Mouse (Mus musculus): Measurements from ENCODE around the gene Surf1. TPM values are rescaled to one million over a fixed set of nuclear protein-coding genes. Genes with fewer than 3 reads are reported as not detected.

Gene Surf1
- 10 to 100 TPM; 81.5 to 83.5 TPM for total RNA-seq (2021)
- long read RNA-seq, transcript Surf1-201 (9 exons, 1,173 nt) = major isoform, 24 of 95 reads
- long read RNA-seq, transcript Surf1-209 (9 exons, 1,151 nt) = minor isoform, 9 of 95 reads
- long read RNA-seq, partial matches to known transcripts = 14 of 95 reads
- long read RNA-seq, other reads (novel, unspliced or antisense) = 45 of 95 reads

DNA sequence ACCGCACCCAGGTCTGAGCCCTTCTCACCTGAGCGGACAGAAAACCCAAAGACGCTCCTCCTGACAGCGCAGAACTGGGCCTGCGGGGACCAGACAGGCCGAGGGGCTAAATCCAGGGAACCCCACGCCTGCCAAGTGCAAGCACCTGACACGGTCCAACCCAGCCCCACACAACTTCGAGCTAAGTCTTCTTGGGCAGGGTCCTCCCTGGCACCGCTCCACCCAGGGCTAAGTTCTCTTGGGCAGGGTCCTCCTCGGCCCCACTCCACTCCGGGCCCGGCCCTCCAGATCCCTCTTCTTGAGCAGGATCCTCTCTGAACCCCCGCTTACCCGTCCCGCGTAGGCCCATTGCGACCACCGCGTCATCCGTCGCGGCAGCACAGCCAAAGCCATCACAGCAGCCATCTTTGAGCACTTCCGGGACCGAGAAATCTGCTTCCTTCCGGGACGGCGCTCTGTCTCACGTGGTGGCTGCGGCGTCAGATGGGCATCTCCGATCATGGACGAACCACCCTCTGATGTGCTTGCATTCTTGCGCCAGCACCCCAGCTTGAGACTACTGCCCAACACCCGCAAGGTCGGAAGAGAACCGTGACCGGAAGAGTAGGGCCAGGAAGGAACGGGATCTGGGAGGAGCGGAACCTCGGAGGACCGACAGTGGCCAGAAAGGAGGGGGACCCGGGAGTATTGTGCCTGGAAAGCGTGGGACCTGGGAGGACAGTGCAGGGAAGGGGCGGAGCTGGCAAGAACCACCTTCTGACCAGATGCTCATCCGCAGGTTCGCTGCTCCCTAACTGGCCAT lies at the start of gene Surf1, which contains the start of gene Surf2:
Surf1 (minus strand) TSS at position 604 of the 802 bp plus-strand sequence.
Surf2 (plus strand) TSS at position 441 of the 802 bp plus-strand sequence.
- peak; percentile 81 to 82 for DNase-seq (ENCODE audit: low spot score in 2 of 2)

DNA sequence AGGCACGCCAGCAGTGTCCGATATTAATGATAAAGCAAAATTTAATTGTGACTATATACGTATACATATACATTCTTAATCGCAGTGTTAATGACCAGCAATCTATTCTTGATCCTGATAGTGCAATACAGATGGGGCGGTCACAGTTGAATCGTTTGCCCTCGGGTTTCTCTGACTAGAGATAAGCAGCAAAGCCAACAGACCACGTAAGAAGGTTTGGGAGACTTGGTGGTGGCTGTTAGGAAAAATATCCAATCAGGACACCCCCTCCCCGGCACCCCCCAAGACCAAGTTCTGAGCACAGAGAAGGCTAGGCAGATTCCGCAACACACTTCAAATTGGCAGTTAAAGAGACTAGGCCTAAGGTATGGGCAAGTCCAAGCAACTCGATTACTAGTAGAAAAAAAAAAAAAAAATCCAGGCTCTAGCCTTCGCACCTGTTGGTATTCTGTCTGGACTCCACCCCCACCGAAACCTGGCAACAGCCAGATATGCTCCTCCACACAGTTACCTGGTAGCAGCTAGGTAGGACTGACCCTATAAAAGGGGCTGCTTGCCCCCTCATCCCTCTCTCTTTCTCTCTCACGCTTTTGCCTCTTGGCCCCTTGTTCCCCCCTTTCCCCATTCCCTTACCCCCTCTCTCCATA lies 48.5 kb upstream of the Surf1 start:
- no peak for DNase-seq (ENCODE audit: low spot score in 2 of 2)

DNA sequence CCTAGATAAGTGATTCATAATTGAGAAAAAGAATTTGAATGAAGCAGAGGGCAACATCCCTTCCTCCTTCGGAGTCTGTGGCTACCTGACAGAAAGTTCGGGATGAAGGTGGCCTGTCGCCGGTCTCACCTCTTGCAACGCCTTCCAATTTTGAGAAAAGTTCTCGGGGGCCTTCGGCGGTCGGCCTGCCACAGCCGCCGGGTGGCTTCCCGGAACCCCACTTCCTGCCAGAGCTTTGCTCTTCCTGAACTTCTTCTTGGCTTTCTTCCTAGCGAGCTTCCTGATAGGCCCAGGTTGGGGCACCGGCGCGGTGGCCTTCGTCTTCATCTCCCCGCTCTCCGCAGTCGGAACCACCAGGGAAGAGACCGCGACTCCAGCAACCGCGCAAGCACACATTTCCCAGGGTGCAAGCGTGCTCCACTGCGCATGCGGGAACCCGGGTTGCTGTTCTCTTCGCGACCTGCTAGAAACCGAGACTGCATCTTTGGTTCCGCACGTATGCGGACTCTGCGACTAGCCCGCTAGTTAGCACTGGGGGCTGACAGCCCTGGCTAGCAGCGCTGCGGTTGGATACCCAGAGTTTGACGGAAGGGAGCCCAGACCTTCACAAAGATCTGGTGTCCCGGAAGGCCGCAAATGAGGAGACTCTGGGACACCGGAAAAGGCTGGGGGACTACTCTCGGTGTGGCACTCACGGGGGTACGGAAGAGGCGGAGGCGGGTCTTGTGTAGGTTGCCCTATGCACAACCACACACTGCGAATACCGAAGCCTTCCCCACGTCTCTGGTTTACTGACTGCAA lies 47.8 kb upstream of the Surf1 start, which contains the start of gene Rexo4:
Rexo4 (minus strand) TSS at position 464 of the 801 bp plus-strand sequence.
- DNase-seq (ENCODE audit: low spot score in 2 of 2) = peak; percentile 96 to 97

DNA sequence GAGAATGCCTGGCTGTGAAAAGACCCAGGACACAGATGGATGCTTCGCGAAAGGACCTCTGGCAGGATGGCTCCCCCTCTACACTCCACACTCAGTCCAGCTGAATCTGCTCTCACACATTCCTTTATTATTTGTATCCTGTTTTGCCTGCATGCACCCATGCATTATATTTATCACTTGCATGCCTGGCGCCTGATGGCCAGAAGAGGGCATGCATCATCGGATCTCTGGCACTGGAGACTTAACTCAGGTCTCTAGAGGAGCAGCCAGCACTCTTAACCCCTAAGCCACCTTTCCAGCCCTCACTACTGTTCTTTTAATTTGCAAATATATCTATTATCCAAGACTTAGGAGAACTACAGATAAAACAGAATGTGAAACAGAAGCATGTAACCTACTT lies 44.4 kb upstream of the Surf1 start:
- no peak for DNase-seq (ENCODE audit: low spot score in 2 of 2)

DNA sequence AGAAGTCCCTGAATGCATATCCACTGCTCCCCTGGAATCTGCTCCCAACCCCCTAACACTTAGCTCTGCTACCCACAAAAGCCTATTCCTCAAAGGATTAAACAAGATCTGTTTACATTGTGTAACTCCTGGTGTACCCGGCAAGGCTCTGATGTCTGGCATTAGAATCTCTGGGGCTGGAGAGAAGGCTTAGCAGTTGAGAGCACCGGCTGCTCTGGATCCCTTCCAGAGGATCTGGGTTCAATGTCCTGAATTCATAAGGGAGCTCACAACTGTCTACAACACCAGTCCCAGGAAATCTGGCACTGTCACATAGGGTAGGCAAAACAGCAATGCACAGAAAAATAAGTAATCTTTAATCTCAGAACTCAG lies 41.1 kb upstream of the Surf1 start:
- no peak for DNase-seq (ENCODE audit: low spot score in 2 of 2)

DNA sequence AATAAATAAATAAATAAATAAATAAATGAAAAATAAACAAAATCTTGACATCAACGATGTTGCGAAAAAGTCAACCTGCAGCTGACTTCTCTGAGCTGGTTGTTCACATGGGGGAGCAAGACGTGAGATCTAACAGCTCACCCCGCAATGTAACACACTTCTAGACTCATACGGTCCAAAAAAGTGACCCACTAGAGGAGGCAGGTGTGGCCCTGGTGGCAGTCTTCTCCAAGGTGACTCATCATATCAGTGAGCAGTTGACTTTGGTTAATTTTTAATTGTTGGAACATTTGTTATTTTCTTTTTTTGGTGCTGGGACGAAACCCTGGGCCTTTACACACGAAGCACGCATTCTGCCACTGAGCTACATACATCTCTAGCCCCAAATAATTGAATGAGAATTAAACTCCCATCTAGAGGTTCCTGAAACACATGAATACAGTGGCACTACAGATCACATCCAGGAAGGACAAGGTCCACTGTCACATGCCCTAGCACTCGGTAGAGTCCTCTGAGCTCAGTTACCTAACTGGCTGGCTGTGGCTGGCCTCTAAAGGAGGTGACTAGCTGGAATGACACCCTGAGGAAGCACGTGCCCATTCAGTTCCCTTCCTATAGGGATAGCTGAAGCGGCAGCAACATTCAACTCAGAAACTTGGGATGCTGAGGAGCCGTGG lies 40.6 kb upstream of the Surf1 start:
- no peak for DNase-seq (ENCODE audit: low spot score in 2 of 2)

DNA sequence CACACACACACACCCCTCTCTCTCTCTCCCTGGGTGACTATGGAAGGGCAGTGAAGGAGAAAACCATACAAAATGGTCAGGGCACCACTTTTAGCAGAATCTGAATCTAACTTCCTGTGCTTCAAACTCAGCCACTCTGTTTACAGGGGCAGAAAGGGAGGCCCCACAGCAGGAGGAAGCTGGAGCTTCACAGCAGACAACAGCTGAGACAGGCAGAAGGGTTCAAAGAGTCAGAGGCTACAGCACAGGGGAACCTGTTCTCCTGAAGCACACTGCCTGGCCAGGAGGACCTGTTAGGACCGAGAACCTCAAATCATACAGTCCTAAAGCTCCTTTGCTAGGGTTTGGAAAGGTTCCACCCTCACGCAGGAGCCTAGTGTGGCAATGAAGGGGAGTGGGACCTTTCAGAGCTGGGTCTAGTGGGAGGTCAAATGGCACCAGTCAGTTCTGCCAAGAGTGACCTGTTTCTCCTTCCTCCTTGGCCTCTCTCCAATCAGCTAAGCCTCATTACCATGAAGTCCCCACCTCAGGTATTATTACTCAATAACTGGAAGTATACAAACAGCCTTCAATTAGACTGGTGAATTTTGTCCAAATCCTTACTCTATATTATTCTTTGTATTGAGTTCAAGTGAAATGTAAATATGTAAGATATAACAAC lies 38.5 kb upstream of the Surf1 start:
- DNase-seq (ENCODE audit: low spot score in 2 of 2) = no peak

DNA sequence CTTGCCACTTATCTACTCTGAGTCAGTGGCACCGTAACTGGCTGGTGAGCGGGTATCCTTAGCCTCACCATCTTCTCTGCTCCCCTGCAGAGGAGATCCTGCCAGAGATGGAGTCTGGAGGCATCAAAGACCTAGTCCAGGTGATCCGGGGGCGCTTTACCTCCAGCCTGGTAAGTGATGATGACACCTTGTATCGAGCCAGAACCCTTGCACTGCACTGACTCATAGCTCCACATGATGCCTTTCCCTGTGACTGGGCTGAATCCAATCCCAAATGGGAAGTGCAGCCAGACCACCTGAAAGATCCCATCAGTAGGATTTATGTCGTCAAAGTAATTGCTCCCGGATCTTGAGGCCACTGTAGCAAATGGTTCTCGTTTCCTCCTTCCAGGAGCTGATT lies 36.5 kb upstream of the Surf1 start:
- no peak for DNase-seq (ENCODE audit: low spot score in 2 of 2)

DNA sequence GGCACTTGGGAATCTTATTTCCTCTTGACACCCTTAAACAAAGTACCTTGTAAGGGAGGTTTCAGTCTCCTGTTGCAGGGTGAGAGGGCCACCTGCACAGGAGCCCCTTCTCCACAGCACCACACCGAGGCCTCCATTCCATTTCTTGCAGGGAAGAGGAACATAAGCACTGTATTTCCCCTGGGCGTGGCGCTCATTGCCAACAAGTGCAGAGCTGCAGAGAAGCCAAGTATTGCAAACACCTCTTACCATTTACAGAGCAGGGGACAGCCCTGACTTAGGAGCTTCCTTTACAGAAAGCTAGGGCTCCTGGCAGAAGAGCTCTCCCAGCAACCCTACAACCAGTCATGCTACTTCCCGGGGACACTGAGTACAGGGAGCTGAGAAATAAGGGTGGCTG lies 35.9 kb upstream of the Surf1 start:
- no peak for DNase-seq (ENCODE audit: low spot score in 2 of 2)

DNA sequence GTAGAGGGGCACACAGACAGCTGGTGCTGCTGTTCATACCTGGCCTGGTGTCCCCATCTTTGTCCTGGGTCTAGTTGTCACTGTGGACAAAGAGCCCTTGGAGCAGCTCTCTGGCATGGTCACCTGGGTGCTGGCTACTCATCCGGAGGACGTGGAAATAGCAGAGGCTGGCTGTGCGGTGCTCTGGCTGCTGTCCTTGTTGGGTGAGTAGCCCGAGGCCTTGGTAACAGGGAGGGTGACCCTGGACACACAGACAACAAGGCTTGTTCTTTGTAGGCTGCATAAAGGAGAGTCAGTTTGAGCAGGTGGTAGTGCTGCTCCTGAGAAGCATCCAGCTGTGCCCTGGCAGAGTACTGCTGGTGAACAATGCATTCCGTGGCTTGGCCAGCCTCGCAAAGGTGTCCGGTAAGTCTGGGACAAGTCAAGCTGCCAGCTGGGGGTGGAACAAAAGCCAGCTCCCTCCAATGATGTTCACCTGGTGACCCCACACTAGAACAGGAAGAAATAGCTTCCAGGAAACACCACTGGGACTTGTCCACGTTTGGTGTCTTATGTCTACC lies 35.1 kb upstream of the Surf1 start:
- DNase-seq (ENCODE audit: low spot score in 2 of 2) = no peak

DNA sequence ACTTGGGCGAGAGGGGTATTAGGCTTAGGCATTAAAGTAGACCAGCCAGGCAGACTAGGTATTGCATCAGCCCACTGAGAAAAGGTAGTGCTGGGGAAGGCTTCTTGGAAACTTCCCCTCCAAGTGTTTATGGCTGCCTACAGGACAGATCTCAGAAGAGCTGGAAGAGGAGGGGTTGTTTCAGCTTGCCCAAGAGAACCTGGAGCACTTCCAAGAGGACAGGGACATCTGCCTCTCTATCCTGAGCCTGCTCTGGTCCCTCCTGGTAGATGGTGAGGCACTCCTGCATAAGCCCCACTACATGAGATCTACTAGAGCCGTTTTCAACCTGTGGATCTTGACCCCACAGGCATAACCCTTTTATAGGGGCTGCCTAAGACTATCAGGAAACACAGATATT lies 34.1 kb upstream of the Surf1 start:
- DNase-seq (ENCODE audit: low spot score in 2 of 2) = no peak

DNA sequence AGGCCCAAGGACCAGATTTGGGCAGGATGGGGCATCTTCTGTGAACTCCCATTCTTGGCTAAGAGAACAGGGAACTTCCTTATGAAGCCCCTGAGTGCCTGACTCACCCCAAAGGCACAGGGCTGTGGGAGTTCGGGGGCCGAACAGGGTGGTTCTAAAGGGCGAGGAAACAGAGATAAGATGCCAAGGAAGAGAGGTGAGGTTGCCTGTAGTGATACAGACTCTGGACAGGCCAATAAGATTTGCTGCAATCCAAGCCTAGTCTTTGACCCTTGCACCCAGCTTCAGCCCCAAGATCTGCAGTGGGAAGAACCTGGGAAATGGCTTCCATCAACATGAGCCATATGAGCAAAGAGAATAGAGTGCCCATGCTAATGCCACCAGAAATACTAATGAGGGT lies 26.9 kb upstream of the Surf1 start:
- no peak for DNase-seq (ENCODE audit: low spot score in 2 of 2)

DNA sequence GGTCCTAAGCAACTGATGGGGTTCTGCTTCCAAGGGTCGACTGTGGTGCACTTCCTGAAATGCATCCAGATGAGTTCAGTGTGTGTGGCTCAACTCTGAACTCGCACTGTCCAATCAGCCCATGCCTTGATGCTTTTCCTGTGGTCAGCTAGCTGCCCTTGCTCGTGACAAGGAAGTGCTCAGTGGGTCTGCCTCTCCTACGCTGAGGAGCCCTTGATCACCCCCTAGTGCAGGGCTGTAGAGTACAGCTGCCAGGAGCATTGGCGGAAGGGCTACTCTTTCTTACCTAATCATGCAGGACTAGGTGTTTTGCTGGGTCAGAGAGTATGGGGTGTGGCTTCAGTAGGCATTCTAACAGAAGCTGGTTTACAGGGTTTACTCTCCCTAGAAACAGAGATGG lies 25.2 kb upstream of the Surf1 start:
- DNase-seq (ENCODE audit: low spot score in 2 of 2) = no peak

DNA sequence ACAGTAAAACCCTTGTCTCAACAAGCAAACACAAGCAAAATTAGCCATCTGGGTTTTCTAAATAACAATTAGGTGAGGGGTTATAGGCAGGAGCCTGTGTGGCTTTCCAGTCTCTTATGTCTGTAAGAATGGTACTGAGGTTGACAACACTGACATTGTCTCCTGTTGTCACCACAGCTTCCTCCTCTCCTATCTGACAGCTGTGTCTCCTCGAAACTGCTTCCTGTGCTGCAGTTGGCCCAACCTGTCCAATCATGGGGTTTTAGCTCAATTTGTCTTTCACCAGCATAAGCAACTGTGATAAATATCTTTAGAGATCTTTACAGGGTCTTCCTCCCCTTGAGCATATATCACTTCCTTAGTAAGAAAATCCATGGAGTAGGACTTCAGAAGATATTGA lies 20.1 kb upstream of the Surf1 start:
- no peak for DNase-seq (ENCODE audit: low spot score in 2 of 2)

DNA sequence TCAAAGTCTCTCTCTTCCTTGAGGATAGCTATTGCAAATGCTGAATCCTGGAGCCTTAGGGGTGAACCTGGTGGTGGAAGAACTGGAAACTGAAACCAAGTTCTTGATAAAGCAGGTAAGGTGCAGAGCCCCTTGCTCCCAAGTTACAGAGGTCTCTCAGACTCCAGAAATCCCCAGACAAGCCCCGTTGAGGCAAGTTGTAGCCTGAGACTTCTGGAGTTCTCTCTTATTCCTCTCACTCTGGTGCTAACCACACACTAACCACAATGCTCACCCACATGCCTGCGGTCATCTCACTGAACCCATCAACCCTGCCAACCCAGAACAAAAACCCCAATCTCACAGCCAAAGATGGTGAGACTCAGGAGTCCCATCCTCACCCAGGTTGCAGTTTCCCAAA lies 19.0 kb upstream of the Surf1 start:
- DNase-seq (ENCODE audit: low spot score in 2 of 2) = no peak

DNA sequence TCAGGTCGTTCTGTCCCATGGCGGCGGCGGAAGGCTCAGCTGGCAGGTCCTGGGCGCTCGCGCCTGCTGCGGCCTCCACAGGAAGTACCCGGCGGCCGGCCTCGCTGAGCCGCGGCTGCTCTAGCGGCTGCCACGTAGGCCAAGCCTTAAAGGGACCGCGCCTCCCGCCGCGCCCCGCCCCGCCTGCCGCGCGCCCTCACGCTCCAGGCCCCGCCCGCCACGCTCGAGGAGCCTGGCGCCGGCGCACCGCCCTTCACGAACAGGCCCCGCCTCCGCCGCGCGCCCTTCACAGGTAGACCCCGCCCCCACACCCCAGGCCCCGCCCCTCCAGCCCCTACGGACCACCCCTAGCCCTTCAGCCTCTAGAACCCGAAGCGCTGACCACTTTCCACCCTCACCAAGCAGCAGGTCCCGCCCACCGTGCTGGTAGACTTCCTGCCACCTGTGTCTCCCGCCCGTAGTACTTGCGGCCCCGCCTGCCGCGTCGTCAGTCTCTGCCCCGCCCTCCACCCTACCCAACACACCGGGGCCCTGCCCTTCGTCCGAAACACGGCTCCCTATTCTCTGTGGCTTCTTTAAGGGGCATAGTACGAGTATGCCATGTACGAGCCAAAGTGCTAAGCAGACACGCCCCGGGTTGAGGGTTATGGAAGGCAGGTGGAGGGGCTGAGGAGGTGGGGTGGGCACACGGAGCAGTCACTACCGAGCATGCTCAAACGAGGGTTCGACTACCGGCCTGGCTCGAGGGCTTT lies 17.1 kb upstream of the Surf1 start, which contains the start of the genes Surf4 and Stkld1:
Surf4 (minus strand) TSS at position 625 of the 752 bp plus-strand sequence.
Stkld1 (plus strand) TSS at position 744 of the 752 bp plus-strand sequence.
- peak; percentile 84 to 92 for DNase-seq (ENCODE audit: low spot score in 2 of 2)

DNA sequence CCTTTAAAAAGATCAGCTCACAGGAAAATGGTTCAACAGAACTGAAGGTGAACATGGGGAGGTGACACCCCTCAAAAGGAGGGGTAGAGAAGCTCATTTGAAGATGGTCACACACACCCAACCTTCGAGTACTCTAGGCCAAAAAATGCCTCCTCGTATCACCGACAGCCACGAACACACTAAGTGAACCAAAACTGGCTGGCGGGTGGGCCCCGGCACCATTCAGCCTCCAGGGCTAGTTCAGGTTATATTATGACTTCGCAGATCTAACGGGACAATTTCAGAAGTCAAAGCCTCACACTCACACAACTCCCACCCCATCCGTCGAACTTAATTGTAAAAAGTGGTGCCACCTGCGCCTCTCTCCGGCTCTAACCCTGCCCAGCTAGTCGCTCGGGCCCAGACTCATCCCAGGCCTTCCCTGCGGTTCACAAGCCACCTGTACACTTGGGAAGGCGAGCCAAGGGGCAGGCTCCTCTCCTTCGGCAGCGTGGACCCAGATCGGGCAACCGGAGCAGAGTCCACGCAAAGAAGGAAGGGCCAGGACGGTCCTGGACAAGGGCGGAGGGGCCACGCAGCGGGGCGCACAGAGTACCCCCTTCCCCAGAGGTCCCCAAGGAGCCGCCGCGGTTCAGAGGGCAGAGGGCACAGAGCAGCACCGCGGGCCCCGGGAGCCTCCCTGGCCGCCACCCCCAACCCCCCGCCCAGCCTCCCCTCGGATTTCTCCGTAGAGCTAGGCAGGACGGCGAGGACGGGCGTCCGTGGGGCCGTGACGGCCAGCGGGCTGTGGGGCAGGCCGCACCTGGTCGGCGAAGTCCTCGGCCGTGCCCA lies 16.4 kb upstream of the Surf1 start:
- DNase-seq (ENCODE audit: low spot score in 2 of 2) = no peak

DNA sequence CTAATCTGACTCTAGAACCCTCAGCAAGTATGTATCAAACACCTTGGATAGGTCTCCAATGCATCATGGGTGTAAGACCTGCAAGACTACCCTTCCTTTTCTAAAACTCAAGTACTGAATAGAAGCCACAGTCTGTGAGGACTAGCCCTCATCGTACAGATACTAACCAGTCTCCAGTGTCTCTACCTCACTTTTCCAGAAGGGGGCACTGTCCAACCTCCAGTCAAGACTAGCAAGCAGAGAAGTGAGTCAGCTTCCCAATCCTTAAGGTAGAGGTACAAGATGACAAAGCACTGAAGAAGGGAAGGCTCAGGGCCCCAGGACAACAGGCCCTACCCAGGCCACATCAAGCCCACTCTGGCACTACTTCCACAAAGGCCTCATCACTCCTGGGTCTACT lies 14.1 kb upstream of the Surf1 start:
- DNase-seq (ENCODE audit: low spot score in 2 of 2) = peak; percentile 65 to 67

Measured in layer of hippocampus, postnatal 10 days (tissue).